Mouse (Mus musculus): ENCODE data around the gene Il21r.

Il21r gene

DNA sequence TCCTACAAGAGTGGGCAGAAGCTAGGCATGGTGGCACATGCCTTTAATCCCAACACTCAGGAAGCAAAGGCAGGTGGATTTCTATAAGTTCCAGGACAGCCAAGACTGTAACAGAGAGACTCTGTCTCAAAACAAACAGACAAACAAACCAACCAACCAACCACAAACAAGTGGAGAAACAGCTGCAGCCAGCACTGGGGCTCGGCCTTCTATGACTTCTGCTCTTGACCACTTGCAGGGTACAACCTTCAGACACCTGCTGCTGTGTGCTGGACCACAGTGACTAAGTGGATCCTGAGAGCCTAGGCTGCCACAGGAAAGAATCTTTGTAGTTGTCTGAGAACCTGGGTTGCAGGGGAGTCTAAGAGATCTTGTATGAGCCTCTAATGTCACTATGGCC, 45.8 kb downstream of the Il21r start:
- DNase-seq: no peak

DNA sequence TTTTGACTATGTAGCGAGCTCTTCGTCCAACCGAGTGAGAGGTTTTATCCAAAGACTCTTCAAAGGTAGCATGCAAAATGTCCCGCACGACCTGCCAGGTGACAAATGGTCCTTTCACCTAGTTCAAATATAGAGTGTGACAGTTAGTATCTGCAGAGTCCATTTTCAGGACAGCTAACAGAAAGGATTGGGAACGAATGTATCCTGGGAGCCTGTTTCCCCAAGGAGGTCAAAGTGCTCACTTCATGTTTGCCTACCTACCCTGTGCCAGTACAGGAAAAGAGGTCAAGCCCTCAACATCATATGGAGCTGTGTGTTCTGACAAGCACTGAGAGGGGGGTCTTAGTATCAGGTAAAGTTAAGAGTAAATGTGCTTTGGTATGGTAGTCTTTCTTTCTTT, 54.3 kb downstream of the Il21r start:
- DNase-seq: no peak

DNA sequence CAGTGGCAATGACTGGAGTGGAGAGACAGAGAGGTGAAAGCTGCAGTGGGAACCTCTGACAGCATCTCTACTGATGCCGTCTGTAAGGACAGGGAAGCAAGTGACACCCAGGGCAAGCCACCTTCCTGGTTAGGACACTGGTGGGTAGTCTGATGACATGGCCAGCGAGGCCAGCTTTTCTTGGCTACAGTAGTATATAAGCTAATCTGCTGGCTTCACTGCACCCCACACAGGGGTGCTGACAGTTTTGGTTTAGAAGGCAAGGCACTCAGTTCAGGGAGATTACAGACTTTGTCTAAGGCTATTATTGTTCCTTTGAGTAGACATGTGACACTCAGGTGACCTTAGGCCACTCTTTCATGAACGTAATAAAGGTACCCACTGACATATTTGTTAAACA, 60.4 kb downstream of the Il21r start:
- no peak for DNase-seq

DNA sequence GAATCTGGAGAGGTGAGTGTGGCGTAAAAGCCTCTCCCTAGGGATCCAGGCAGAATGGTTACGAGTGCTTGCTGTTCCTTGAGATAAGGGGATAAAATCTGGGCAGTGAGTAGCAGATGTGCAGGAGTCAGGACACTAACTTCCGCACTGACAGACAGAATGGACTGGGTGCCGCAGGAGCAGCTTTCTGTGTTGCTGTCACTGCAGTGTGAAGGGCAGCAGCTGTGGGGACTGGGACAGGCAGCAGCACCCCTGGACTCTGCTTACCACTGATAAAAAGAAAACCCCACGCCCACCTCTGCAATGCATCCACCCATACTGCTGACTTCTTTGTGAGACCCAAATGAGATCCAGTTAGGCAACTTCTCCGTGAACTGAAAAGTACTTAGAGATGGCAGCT, 67.6 kb downstream of the Il21r start:
- peak; percentile 48 for DNase-seq

DNA sequence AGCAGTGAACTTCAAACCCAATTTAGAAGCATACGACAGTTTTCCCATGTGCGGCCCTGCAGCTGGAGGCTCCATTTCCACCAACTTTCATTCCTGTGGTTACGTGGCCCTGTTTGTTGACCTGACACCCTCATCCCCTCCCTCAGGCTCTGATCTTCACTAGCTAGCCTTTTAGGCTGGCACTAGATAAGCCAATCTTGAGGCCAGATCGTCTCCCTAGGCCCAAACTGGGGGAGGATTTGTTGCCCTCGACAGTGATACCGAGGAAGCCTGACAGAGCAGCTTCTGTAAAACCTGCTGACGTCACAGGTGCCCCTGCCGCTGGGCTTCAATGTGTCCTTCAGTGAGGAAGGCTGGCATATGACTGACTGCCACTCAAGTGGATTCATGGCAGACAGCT, 68.2 kb downstream of the Il21r start:
- peak; percentile 31 for DNase-seq

DNA sequence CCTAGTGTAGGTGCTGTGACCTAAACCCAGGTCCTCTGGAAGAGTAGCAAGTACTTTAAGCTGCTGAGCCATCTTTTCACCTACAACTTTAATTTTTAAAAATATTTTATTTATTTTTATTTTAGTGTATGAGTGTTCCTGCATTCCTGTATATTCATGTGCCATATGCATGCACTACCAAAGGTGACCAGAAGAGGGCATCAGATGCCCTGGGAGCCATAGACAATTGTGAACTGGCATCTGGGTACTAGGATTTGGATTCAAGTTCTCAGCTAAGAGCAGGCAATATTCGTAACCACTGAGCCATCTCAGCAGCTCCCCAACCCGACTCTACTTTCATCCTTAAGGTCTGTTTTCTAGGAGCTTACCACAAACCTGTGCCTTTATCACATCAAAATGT, 71.7 kb downstream of the Il21r start:
- peak; percentile 62 for DNase-seq

DNA sequence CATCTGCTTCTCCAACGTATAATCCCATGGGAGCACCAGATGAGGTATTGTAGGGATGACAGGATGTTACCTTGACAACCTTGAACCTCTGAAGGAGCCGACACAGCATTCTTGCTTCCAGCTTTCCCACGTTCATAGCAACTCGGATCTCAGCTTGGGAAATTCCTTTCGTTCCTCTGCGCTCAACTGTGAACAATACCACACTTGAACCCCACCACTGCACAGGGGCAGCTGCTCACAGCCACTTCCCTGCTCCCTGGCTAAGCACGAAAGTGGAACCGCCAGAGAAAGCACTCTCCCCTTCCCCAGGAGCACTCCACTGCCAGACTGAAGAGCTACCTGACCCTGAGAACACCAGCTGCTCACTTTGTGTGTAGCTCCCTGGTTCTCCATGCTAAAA, 75.5 kb downstream of the Il21r start:
- no peak for DNase-seq

DNA sequence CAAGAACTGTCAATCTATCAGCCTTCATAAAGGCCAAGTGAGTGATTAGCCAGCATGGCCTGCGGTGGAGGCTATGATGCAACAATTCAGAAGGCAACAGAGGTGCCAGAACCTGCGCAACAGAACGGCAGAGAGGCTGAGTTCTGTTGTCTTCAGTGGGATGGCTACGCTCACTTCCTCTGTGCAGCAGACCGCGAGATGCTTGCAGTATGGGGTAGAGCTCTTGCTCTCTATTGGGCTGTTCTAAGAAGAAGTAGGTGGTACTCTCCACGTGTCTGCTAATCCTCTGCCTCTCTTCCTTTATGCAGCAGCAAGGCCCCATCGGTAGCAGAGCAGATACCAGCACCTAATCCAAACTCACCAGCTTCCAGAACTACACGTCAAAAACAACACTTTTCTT, 76.7 kb downstream of the Il21r start:
- DNase-seq: no peak

Measured in liver (tissue).